8 mouse cellular contexts compared by ENCODE assay signal in the genomic region with DNA sequence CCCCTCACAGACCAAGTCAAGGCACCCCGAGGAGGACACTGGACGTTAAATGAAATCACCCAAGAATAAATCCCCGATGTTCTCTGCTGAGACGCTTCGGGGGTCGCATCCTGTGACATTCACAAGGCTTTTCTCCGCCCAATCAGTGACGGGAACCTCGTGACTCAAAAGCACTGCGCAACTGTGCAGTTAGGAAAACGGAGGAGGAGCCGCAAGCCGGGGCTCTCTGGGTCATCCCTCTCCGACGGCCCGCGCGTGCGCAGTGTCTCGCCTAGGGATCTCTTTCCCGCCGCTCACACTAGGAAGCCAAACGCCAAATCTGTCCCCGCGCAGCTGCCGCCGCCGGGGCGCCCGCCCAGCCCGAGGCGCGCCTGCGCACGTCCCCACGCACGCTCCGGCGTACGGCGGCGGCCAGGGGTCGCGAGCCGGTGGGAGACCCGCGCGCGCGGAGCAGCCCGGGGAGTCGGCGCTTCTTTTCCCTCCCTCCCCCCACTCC. TPM values are rescaled to one million over a fixed set of nuclear protein-coding genes. Genes with fewer than 3 reads are reported as not detected.
DNase-seq lines count a peak whose midpoint lies in the region; ATAC-seq and TF ChIP-seq lines count a peak whose summit lies in the region.

A gene (plus strand): TSS at position 363 of the 496 bp plus-strand sequence.

- peak within 1 kb of the TSS; percentile 77 for H3K4me3 ChIP-seq in hindbrain, embryonic 13.5 days

- peak within 1 kb of the TSS; percentile 85 for H3K9ac ChIP-seq in hindbrain, embryonic 13.5 days

- under 1% methylated on average over 53 of the region's 53 CpGs for WGBS in hindbrain, embryonic 13.5 days

- H3K27ac ChIP-seq in hindbrain, embryonic 13.5 days = peak within 1 kb of the TSS; percentile 92

- POLR2A ChIA-PET in Patski (lab: Charles Lee) = interaction anchor here (1.0 kb wide), 2 partner anchors 37 to 53 kb away, joined by 3 read pairs; a partner anchor contains a TSS

- in situ Hi-C loops in Patski (cut with MboI; ENCODE audit: low pct_unique_long_range_greater_than_20kb) = loop anchor here (5.0 to 25.0 kb wide), 2 partner anchors 95 to 575 kb away; no protein-coding TSS in a partner anchor

- H3K27me3 ChIP-seq in Patski = no peaks in the 10 kb centered on the region
- H3K27me3 ChIP-seq in hindbrain, embryonic 13.5 days = no peaks in the 10 kb centered on the region

- no peaks in the 10 kb centered on the region for H3K9me3 ChIP-seq in hindbrain, embryonic 13.5 days

- H3K36me3 ChIP-seq in hindbrain, embryonic 13.5 days = peaks cover 10% of the 10 kb centered on the region

- DNase-seq in Patski (ENCODE audit: low read depth, low spot score) = peak; percentile 89
- peak; percentile 99 for DNase-seq in cerebellum, postnatal 14 days
- peak; percentile 98 for DNase-seq in frontal cortex, postnatal 14 days (ENCODE audit: low spot score in 2 of 2)
- peak; percentile 95 to 97 for DNase-seq in layer of hippocampus, postnatal 25 days (ENCODE audit: extremely low spot score in 1 of 2, low spot score in 1 of 2)
- peak; percentile 99 for DNase-seq in lung, postnatal 25 days (ENCODE audit: low spot score)
- DNase-seq in retina, embryonic 14.5 days (ENCODE audit: low spot score) = peak; percentile 99
- peak; percentile 99 for DNase-seq in thymus, postnatal 4 days

- CTCF ChIA-PET in Patski (lab: Charles Lee) = no interaction called here

- peaks cover 32% of the 10 kb centered on the region for H3K4me1 ChIP-seq in hindbrain, embryonic 13.5 days (replicated peaks)

- H3K4me2 ChIP-seq in hindbrain, embryonic 13.5 days = peak within 1 kb of the TSS; percentile 71

- peak; percentile 88 for ATAC-seq in Patski
- peak; percentile 98 for ATAC-seq in hindbrain, embryonic 13.5 days (ENCODE audit: low FRiP score)

- TF ChIP-seq CTCF in Patski (IDR thresholded peaks at IDR 0.05) = no peak

RNA-seq across cellular contexts. Expression of the gene that starts here (rescaled TPM):
- 39.7 TPM for polyA plus RNA-seq in Patski (2021)
- polyA plus RNA-seq in hindbrain, embryonic 13.5 days (2015; fragmentation: Nextera tagmentation; extraction: Ambion mirVana) = 19.6 and 19.8 TPM in 2 replicates
- total RNA-seq in layer of hippocampus, postnatal 25 days (2021) = 10 to 100 TPM; 19.3 TPM

Comparison
In these comparisons a context has a peak if more than half of its experiments do, and no peak if none do; other contexts are left out.
1. Peak in every context shown above with its lines: DNase-seq, ATAC-seq, H3K4me3 ChIP-seq and H3K27ac ChIP-seq.